Mouse (Mus musculus): ENCODE measurements around the gene Ttll7.

Ttll7 gene

GRCm38 (mm10) chr3:146994670-146995415, 142.7 kb downstream of the Ttll7 start:
- no peak for DNase-seq (ENCODE audit: inconsistent ontology term)

- DNase-seq (ENCODE audit: inconsistent ontology term) = no peak
Observed at GRCm38 (mm10) chr3:146999148-146999547, 147.0 kb downstream of the Ttll7 start.

- DNase-seq (ENCODE audit: inconsistent ontology term) = no peak
Observed at GRCm38 (mm10) chr3:147000963-147001362, 148.8 kb downstream of the Ttll7 start.

GRCm38 (mm10) chr3:147001557-147001956, 149.4 kb downstream of the Ttll7 start:
- DNase-seq (ENCODE audit: inconsistent ontology term) = no peak

- no peak for DNase-seq (ENCODE audit: inconsistent ontology term)
Observed at GRCm38 (mm10) chr3:147016506-147016905, 164.3 kb downstream of the Ttll7 start.

- no peak for DNase-seq (ENCODE audit: inconsistent ontology term)
Observed at GRCm38 (mm10) chr3:147019506-147019905, 167.3 kb downstream of the Ttll7 start.

GRCm38 (mm10) chr3:147026248-147026647, 174.1 kb downstream of the Ttll7 start:
- DNase-seq (ENCODE audit: inconsistent ontology term) = no peak

GRCm38 (mm10) chr3:147028382-147028781, 176.2 kb downstream of the Ttll7 start:
- no peak for DNase-seq (ENCODE audit: inconsistent ontology term)

GRCm38 (mm10) chr3:147029718-147030117, 177.6 kb downstream of the Ttll7 start:
- DNase-seq (ENCODE audit: inconsistent ontology term) = no peak

GRCm38 (mm10) chr3:147030266-147030880, 178.2 kb downstream of the Ttll7 start:
- no peak for DNase-seq (ENCODE audit: inconsistent ontology term)

Measured in Muller cell, postnatal 12 days (primary cell).